Mouse (Mus musculus): Measurements from ENCODE around the gene Fgf23. TPM values are rescaled to one million over a fixed set of nuclear protein-coding genes. Genes with fewer than 3 reads are reported as not detected.

Gene Fgf23
- polyA plus RNA-seq (2014; fragmentation: Illumina TruSeq; extraction: RNeasy Lipid Tissue Mini Kit (QIAGEN cat#74804)): not detected

GRCm38 (mm10) chr6:127072817-127073216 lies at the start of gene Fgf23:
Gene Fgf23, plus strand, starts transcription at chr6:127072902.

GRCm38 (mm10) chr6:127109402-127109930 lies 36.8 kb downstream of the Fgf23 start, which contains the start of gene Tigar:
Gene Tigar, minus strand, starts transcription at chr6:127109557.

Other genes with a start within 250 kb of the Fgf23 start
- 57.3 TPM for gene Ndufa9, start 223.8 kb upstream of the Fgf23 start, polyA plus RNA-seq (2014; fragmentation: Illumina TruSeq; extraction: RNeasy Lipid Tissue Mini Kit (QIAGEN cat#74804))
- gene Akap3, start 219.8 kb upstream of the Fgf23 start, polyA plus RNA-seq (2014; fragmentation: Illumina TruSeq; extraction: RNeasy Lipid Tissue Mini Kit (QIAGEN cat#74804)): not detected
- not detected for gene Dyrk4, start 151.1 kb upstream of the Fgf23 start, polyA plus RNA-seq (2014; fragmentation: Illumina TruSeq; extraction: RNeasy Lipid Tissue Mini Kit (QIAGEN cat#74804))
- gene Rad51ap1, start 133.3 kb upstream of the Fgf23 start, polyA plus RNA-seq (2014; fragmentation: Illumina TruSeq; extraction: RNeasy Lipid Tissue Mini Kit (QIAGEN cat#74804)): 31.6 TPM
- 16.6 TPM for gene D6Wsu163e, start 132.9 kb upstream of the Fgf23 start, polyA plus RNA-seq (2014; fragmentation: Illumina TruSeq; extraction: RNeasy Lipid Tissue Mini Kit (QIAGEN cat#74804))
- not detected for gene Fgf6, start 57.3 kb upstream of the Fgf23 start, polyA plus RNA-seq (2014; fragmentation: Illumina TruSeq; extraction: RNeasy Lipid Tissue Mini Kit (QIAGEN cat#74804))
- 7.1 TPM for gene Tigar, start 36.7 kb downstream of the Fgf23 start, polyA plus RNA-seq (2014; fragmentation: Illumina TruSeq; extraction: RNeasy Lipid Tissue Mini Kit (QIAGEN cat#74804))
- 193 TPM for gene Ccnd2, start 79.3 kb downstream of the Fgf23 start, polyA plus RNA-seq (2014; fragmentation: Illumina TruSeq; extraction: RNeasy Lipid Tissue Mini Kit (QIAGEN cat#74804))